Mouse (Mus musculus) right cerebral cortex, adult 18-20 months (tissue): Measurements from ENCODE around the gene Fastk.
A peak's percentile ranks its signal among the peaks of the same experiment; 100 is the strongest.

Source experiments
- DNase-seq: peaks from one replicate; pipeline ENCODE4 v3.0.0; 2022; ENCODE audit warnings: mixed read lengths

Fastk gene

GRCm38 (mm10) chr5:24452691-24453233 is 7.7 kb upstream of the Fastk start:
- DNase-seq = peak; percentile 51

- peak; percentile 44 for DNase-seq
Measured at GRCm38 (mm10) chr5:24452030-24452690, 7.1 kb upstream of the Fastk start, which contains the start of gene Agap3. Agap3 (plus strand) TSS chr5:24452177.

- peak; percentile 89 for DNase-seq
Measured at GRCm38 (mm10) chr5:24451264-24452029, 6.4 kb upstream of the Fastk start.

- peak; percentile 89 for DNase-seq
Measured at GRCm38 (mm10) chr5:24447624-24448298, 2.7 kb upstream of the Fastk start, which contains the start of gene Tmub1. Tmub1 (minus strand) TSS chr5:24447854.

DNA sequence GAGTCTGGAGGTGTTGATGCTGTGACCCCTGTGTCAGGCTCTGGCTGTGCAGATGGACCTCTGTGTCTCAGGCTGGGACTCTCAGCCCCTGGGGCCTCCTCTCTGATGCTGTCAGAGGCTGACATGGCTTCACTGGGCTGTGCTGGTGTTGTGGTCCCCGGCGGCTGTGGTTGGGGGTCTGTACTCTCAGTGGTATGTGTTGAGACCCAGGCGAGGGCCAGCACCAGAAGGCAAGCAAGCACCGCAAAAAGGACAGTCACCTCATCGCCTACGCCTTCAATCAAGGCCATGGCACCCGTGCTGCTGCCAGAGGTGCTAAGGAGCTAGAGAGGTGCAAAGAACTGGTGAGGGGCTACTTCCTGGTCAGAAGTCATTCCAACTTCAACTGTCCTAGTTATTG is 1.5 kb upstream of the Fastk start:
- DNase-seq = no peak

- no peak for DNase-seq
Measured at GRCm38 (mm10) chr5:24445428-24446080, 467 bp upstream of the Fastk start.

GRCm38 (mm10) chr5:24443927-24444326 is 1.2 kb downstream of the Fastk start:
- no peak for DNase-seq

DNA sequence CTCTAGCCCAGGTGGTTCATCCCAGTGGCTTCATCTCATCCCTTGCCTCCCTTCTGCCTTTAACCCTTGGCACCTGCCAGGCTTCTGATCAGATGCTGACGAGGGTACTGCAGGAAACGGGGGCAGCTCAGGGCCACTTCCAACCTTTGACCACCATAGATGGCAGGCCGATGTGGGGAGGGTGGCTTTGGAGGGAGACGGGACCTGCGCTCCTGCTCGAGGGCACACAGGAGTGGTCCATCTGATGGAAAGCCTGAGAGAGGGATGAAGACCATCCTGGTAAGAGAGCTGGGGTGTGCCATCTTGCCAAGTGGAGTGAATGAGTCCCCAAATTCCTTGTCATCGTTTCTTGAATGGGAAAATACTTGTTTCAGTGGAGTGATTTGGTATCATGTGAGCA is 1.9 kb downstream of the Fastk start:
- no peak for DNase-seq

GRCm38 (mm10) chr5:24442029-24442428 is 3.1 kb downstream of the Fastk start:
- DNase-seq = no peak

- DNase-seq = no peak
Measured at GRCm38 (mm10) chr5:24441187-24441586, 3.9 kb downstream of the Fastk start.

GRCm38 (mm10) chr5:24433993-24434392 is 11.1 kb downstream of the Fastk start:
- no peak for DNase-seq

DNA sequence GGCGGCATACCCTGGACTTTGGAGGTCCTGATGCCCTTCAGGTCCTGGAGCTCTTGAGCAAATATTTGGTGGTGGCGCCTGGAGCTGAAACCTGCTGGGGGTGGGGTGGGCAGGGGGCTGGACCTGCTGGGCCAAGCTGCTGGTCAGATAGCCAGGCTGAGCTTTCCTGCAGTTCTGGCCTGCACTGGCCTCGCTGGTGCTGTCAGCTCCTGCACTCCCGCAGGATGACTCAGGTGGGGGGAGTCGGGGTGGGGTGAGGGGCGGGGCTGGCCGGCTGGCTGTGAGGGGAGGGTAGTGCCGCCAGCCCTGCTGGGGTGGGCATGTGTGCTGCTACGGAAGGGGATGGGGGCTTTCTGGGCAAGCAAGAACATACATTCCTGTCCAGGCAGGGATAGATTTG is 16.5 kb downstream of the Fastk start:
- no peak for DNase-seq

DNA sequence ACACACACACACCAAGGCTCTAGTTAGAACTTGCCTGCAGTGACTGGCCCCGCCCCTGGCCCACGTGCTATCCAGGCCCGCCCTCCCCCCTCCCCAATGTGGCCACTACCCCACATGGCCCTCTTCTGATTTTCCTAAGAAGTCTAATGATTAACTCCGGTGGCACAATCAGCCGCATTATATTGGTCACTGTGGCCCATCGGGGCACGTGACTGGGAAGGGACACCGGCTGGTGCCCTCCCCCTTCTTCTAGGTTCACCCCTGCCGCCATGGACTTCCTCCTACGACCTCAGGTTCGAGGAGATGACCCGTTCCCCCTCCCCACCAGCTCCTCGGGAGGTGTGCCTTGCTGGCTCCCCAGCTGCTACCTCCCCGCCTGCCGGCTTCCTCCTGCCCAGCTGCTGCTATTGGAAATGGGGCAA is 17.1 kb downstream of the Fastk start:
- no peak for DNase-seq

- DNase-seq = no peak
Measured at GRCm38 (mm10) chr5:24427285-24427633, 17.8 kb downstream of the Fastk start.

GRCm38 (mm10) chr5:24426556-24427284 is 18.4 kb downstream of the Fastk start:
- no peak for DNase-seq

DNA sequence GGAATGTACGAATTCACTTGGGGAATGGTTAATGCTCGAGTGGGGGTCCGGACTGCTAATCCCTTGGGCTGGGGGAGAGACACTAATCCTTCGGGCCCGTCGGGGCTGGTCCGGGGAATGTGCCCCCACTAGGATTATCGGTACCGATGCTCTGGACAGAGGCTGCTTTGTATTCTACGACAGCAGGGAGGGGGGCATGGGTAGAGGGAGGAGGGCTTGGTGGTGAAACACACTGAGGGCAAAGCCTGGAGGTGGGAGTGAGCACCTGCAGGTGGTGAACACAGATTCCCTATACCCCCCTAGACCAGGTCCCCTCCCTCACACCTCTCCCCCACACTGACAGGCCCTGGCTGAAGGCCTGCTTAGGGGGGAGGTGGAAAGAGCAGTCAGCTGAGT is 19.1 kb downstream of the Fastk start:
- no peak for DNase-seq

GRCm38 (mm10) chr5:24425421-24426036 is 19.6 kb downstream of the Fastk start:
- DNase-seq = no peak

DNA sequence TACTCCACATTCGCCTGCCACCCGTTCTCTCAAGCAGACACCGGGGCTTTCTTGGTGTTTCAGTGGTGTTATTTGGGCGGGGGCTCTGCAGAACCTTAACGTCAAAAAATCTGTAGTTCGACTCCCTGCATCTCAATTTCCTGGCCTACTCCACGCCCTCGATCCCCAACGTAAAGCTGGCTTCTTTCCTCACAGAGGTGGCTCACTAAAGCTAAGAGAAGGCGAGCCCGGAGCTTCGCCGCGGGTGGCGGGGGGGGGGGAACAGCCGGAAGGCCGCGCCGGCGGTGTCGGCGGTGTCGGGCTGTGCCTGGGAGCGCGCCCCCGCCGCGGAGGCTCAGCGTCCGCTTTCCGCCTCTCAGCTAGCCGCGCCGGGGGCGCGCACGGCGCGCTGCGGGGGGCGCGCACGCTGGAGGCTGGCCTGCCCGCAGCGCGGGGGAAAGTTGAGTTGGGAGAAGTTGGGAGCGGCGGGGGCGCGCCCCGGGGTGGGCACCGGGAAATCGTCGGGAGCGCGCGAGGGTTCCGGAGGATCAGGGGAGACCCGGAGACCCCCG is 20.2 kb downstream of the Fastk start:
- peak; percentile 83 for DNase-seq

- DNase-seq = no peak
Measured at GRCm38 (mm10) chr5:24424004-24424781, 20.9 kb downstream of the Fastk start.
